Mouse (Mus musculus) C2C12 (cell line): ENCODE measurements at regions not wholly inside any gene's neighbourhood (a gene's known extent, or its start where the extent isn't known, plus 50 kb on each side); places are given as distances from the start of the nearest gene placed in this dataset.
"Not testable (repeated sequence)": the region's sequence is repeated elsewhere in the genome, so short reads cannot be mapped to it uniquely, and the experiment has no call there.

Experiments used
- CTCF ChIP-seq: IDR thresholded peaks from one replicate; pipeline ENCODE4 v1.5.1; 2011; ENCODE audit not compliant: control insufficient read depth, insufficient read depth, insufficient read length
- USF1 ChIP-seq: IDR thresholded peaks from one replicate; pipeline ENCODE4 v1.6.1; 2011; ENCODE audit warnings: low read depth, mild to moderate bottlenecking, control low read depth, moderate library complexity

DNA sequence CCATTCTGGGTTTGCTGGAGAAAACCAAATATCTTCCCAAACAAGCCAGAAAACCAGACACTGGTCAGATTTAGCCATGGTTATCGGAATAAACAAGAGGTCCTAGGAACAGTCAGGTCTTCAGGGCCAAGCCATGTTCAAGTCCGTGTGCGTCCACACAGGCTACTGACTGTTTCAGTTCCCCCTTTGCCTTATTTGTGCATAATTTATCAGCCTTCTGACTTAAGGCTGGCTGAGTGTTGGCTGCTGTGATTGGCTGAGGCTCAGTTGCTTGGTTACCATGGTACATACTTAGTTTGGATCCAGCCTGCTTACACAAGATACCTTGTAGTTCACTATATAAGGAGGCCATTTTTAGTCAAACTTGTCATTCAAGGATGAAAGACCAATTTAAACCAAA lies 139.5 kb downstream of the Tcp10c start:
- not testable (repeated sequence) for TF ChIP-seq CTCF, USF1
